Mouse (Mus musculus) neural tube, embryonic 11.5 days (tissue): ENCODE results near the gene Slc9b2. TPM values are rescaled to one million over a fixed set of nuclear protein-coding genes. Genes with fewer than 3 reads are reported as not detected.

Experiments used
- ATAC-seq: fragments of 200-750 bp; cut with Nextera tagmentation; 2 replicates; pipeline ENCODE4 v1.8.0; 2017; ENCODE audit warnings: moderate number of reproducible peaks, mild to moderate bottlenecking, moderate TSS enrichment, moderate library complexity; ENCODE audit not compliant: insufficient read depth, low FRiP score, low TSS enrichment
- DNase-seq: peaks from one replicate; pipeline ENCODE4 v3.0.0-alpha.2; 2015; ENCODE audit warnings: low spot score
- H3K27ac ChIP-seq: fragments of 300-500 bp; sonication (generic); 2 replicates; pipeline ENCODE4 v1.5.1; 2014; ENCODE audit warnings: low read depth, mild to moderate bottlenecking, low read length
- H3K27me3 ChIP-seq: fragments of 300-500 bp; sonication (generic); 2 replicates; pipeline ENCODE4 v1.6.1; 2014; ENCODE audit warnings: mild to moderate bottlenecking, low read length, mixed read lengths; ENCODE audit not compliant: control insufficient read depth, insufficient read depth
- H3K36me3 ChIP-seq: fragments of 300-500 bp; sonication (generic); 2 replicates; pipeline ENCODE4 v1.6.1; 2014; ENCODE audit warnings: mild to moderate bottlenecking, low read length, moderate library complexity, mixed read lengths; ENCODE audit not compliant: control insufficient read depth, insufficient read depth
- H3K4me1 ChIP-seq: fragments of 300-500 bp; sonication (generic); 2 replicates; pipeline ENCODE4 v1.6.1; 2014; ENCODE audit warnings: low read length, mixed read lengths; ENCODE audit not compliant: control insufficient read depth, insufficient read depth
- H3K4me2 ChIP-seq: fragments of 300-500 bp; sonication (generic); 2 replicates; pipeline ENCODE4 v1.6.1; 2014; ENCODE audit warnings: low read depth, mild to moderate bottlenecking, moderate library complexity
- H3K4me3 ChIP-seq: fragments of 300-500 bp; sonication (generic); 2 replicates; pipeline ENCODE4 v1.5.1; 2014; ENCODE audit warnings: low read depth, low read length
- H3K9ac ChIP-seq: fragments of 300-500 bp; sonication (generic); 2 replicates; pipeline ENCODE4 v1.6.1; 2014; ENCODE audit warnings: mild to moderate bottlenecking, low read length
- H3K9me3 ChIP-seq: fragments of 300-500 bp; sonication (generic); 2 replicates; pipeline ENCODE4 v1.6.1; 2016; ENCODE audit warnings: low read length; ENCODE audit not compliant: control insufficient read depth
- WGBS: fragments of 180-500 bp; shearing (Covaris S2); extraction: QIAGEN DNeasy Blood & Tissue Kit; methylation state at CpG from one replicate; pipeline ENCODE4 v1.1.7; 2014; 5-methylcytosine and 5-hydroxymethylcytosine counted together
- polyA plus RNA-seq: library from polyadenylated mRNA; unstranded; fragments of >200 nt; fragmentation: Nextera tagmentation; extraction: Ambion mirVana; gene quantifications from 2 replicates; pipeline ENCODE4 v1.2.1, GENCODE M21; 2014

The Slc9b2 gene
- polyA plus RNA-seq, 1 experiment from 2014 or later: 2.5 TPM

- Histone ChIP-seq H3K9ac (no peak overlapping the region), H3K27me3 (no peaks in the 10 kb centered on the region), H3K36me3 (no peaks in the 10 kb centered on the region), H3K27ac (no peak overlapping the region), H3K4me3 (no peak overlapping the region), H3K4me1 (no peaks in the 10 kb centered on the region), H3K9me3 (no peaks in the 10 kb centered on the region), H3K4me2 (no peak overlapping the region)
- DNase-seq (peak; percentile 27), ATAC-seq (0 out of 2 replicates have a peak, but pooled peaks have one; percentile 49)
- WGBS: 25% methylated on average over 6 of the region's 6 CpGs
These were observed 16.9 kb downstream of the Slc9b2 start for GRCm38 (mm10) chr3:135324354-135324753.

GRCm38 (mm10) chr3:135327176-135327575, 19.7 kb downstream of the Slc9b2 start:
- Histone ChIP-seq H3K27ac (no peak overlapping the region), H3K4me2 (no peak overlapping the region), H3K9ac (no peak overlapping the region), H3K27me3 (no peaks in the 10 kb centered on the region), H3K9me3 (no peaks in the 10 kb centered on the region), H3K36me3 (no peaks in the 10 kb centered on the region), H3K4me1 (no peaks in the 10 kb centered on the region), H3K4me3 (no peak overlapping the region)
- no peak for ATAC-seq
- DNase-seq: no peak
- 78% methylated on average over 6 of the region's 6 CpGs for WGBS

- H3K27ac ChIP-seq: no peak overlapping the region
- ATAC-seq: no peak
- H3K27me3 ChIP-seq: no peaks in the 10 kb centered on the region
- DNase-seq: no peak
- no peaks in the 10 kb centered on the region for H3K36me3 ChIP-seq
- H3K4me1 ChIP-seq: no peaks in the 10 kb centered on the region
- H3K4me2 ChIP-seq: no peak overlapping the region
- H3K4me3 ChIP-seq: no peak overlapping the region
- 52% methylated on average over 2 of the region's 2 CpGs for WGBS
- H3K9ac ChIP-seq: no peak overlapping the region
- H3K9me3 ChIP-seq: no peaks in the 10 kb centered on the region
These were observed 20.1 kb downstream of the Slc9b2 start for GRCm38 (mm10) chr3:135327601-135328000.

DNA sequence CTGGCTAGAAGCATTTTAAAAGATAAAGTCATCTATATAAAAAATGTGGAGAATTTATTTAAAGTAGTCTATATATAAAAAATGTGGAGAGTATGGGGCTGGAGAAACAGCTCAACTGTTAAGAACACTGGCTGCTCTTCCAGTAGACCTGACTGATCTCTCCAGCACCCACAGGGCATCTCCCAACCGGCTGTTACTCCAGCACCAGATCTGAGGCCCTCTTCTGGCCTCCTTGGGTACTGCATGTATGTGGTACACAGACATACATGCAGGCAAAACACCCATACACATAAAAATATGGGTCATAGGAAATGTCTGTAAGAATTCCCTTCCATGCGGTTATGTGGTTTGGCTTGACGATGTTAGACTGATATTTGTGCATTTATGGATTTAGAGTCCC, 21.1 kb downstream of the Slc9b2 start:
- Histone ChIP-seq H3K36me3 (no peaks in the 10 kb centered on the region), H3K27ac (no peak overlapping the region), H3K4me2 (no peak overlapping the region), H3K9me3 (no peaks in the 10 kb centered on the region), H3K27me3 (no peaks in the 10 kb centered on the region), H3K4me3 (no peak overlapping the region), H3K9ac (no peak overlapping the region), H3K4me1 (no peaks in the 10 kb centered on the region)
- ATAC-seq: no peak
- WGBS: 40% methylated on average over 3 of the region's 3 CpGs
- DNase-seq: peak; percentile 54

- no peaks in the 10 kb centered on the region for H3K4me1 ChIP-seq
- no peak overlapping the region for H3K27ac ChIP-seq
- H3K27me3 ChIP-seq: no peaks in the 10 kb centered on the region
- no peaks in the 10 kb centered on the region for H3K9me3 ChIP-seq
- H3K9ac ChIP-seq: no peak overlapping the region
- ATAC-seq: no peak
- no peaks in the 10 kb centered on the region for H3K36me3 ChIP-seq
- no peak overlapping the region for H3K4me3 ChIP-seq
- no peak for DNase-seq
- no peak overlapping the region for H3K4me2 ChIP-seq
These were observed 25.2 kb downstream of the Slc9b2 start for GRCm38 (mm10) chr3:135332691-135333090.

GRCm38 (mm10) chr3:135333763-135334162, 26.3 kb downstream of the Slc9b2 start:
- Histone ChIP-seq H3K4me3 (no peak overlapping the region), H3K27ac (no peak overlapping the region), H3K27me3 (no peaks in the 10 kb centered on the region), H3K9me3 (no peaks in the 10 kb centered on the region), H3K36me3 (no peaks in the 10 kb centered on the region), H3K9ac (no peak overlapping the region), H3K4me2 (no peak overlapping the region), H3K4me1 (no peaks in the 10 kb centered on the region)
- ATAC-seq (no peak), DNase-seq (no peak)
- WGBS: 51% methylated on average over 4 of the region's 4 CpGs

DNA sequence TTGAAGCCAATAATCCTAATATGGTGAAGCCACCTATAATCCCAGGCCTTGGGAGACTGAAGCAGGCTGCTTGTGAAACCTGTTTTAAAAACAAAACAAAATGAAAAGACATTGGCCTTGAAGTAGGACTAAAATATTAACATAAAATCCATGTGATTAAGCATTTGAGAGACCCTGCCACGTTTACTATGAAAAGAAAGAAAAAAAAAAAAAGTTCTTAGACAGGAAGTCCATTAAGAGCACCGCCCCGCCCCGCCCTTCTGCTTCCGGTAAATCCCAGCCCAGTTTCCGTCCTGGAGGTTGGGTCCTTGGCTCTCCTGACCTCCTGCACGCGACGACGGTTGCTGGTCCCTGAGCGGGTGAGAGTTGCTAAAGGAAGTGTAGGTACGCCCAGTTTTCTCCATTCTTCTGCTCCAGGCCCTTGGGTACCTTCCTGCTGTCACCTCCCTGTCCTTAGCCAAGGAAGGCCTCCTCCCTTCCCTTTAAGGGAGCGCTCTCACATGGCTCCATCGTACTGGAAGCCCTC, 40.3 kb downstream of the Slc9b2 start, which contains the start of gene Slc9b1:
Gene Slc9b1 (plus strand): TSS at position 291 of the 526 bp plus-strand sequence.
- Histone ChIP-seq H3K27ac (no peak within 1 kb of the TSS), H3K9me3 (no peaks in the 10 kb centered on the region), H3K27me3 (no peaks in the 10 kb centered on the region), H3K4me1 (no peaks in the 10 kb centered on the region), H3K9ac (no peak within 1 kb of the TSS), H3K4me2 (no peak within 1 kb of the TSS), H3K4me3 (no peak within 1 kb of the TSS), H3K36me3 (no peaks in the 10 kb centered on the region)
- DNase-seq (no peak), ATAC-seq (no peak)
- WGBS: 86% methylated on average over 14 of the region's 14 CpGs

DNA sequence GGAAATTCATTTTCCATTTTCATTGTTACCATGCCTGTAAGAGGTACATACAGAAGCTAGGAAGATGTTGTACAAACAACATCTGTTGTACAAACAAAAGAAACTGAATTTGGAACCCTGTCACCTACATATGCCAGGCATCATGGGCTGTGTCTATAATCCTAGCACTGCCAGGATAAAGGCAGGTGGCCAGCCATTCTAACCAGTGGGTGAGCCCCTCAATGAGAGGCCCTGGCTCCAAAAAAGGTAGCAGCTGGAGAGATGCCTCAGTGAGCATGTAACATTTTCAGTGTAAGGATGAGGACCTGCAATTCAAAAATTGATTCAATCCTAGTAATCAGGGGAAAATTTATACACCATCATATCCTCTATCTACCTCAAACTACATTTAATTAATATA, 41.5 kb downstream of the Slc9b2 start:
- Histone ChIP-seq H3K4me1 (no peaks in the 10 kb centered on the region), H3K9ac (no peak overlapping the region), H3K36me3 (no peaks in the 10 kb centered on the region), H3K9me3 (no peaks in the 10 kb centered on the region), H3K27ac (no peak overlapping the region), H3K4me3 (no peak overlapping the region), H3K27me3 (no peaks in the 10 kb centered on the region), H3K4me2 (no peak overlapping the region)
- no peak for DNase-seq
- ATAC-seq: no peak

GRCm38 (mm10) chr3:135351857-135352256, 44.4 kb downstream of the Slc9b2 start:
- no peaks in the 10 kb centered on the region for H3K9me3 ChIP-seq
- H3K27ac ChIP-seq: no peak overlapping the region
- H3K4me1 ChIP-seq: no peaks in the 10 kb centered on the region
- no peaks in the 10 kb centered on the region for H3K27me3 ChIP-seq
- no peak for ATAC-seq
- no peak for DNase-seq
- H3K4me3 ChIP-seq: no peak overlapping the region
- H3K9ac ChIP-seq: no peak overlapping the region
- no peaks in the 10 kb centered on the region for H3K36me3 ChIP-seq
- no peak overlapping the region for H3K4me2 ChIP-seq
- 94% methylated on average over 3 of the region's 3 CpGs for WGBS
